Mouse (Mus musculus): ENCODE data around the gene Rabac1. TPM values are rescaled to one million over a fixed set of nuclear protein-coding genes. Genes with fewer than 3 reads are reported as not detected.

The Rabac1 gene
- total RNA-seq, 2 experiments from 2014 or later, result 7.3 to 8.8 TPM

DNA sequence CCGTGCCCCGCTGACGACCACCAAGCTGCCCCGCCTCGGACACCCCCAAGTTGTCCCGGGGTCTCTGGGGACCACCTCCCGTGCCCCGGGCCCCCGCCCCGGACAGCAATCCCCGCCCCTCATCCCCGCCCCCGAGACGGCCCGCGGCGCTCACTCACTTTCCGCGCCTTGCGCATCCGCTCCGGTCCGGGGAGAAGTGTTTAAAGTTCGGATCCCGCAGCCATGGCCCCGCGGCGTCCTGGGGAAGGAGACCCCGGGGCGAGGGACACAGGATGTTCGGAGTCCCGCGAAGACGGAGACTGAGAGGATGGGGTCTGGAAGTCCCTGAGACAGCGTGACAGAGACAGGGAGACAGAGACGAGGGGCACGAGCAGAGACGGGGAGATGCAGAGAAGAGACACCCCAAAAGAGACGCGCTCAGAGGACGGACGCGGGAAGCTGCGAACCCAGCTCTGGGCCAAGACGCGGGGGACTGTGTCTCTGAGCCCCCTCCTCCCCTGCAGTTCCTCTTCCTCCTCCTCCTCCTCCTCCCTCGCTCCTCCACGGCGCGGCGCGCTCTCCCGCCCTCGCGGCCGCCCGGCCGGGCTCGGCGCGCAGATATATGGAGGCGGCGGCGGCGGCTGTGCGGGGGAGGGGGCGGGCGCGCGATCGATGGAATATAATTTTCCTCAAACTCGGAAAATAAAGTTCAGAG is 28.1 kb downstream of the Rabac1 start, which contains the start of gene Gm4881:
TSS of gene Gm4881 (minus strand) at position 238 of the 694 bp plus-strand sequence.
- ATAC-seq (replicated peaks; ENCODE audit: low FRiP score, poor library complexity, severe bottlenecking), result no peak

DNA sequence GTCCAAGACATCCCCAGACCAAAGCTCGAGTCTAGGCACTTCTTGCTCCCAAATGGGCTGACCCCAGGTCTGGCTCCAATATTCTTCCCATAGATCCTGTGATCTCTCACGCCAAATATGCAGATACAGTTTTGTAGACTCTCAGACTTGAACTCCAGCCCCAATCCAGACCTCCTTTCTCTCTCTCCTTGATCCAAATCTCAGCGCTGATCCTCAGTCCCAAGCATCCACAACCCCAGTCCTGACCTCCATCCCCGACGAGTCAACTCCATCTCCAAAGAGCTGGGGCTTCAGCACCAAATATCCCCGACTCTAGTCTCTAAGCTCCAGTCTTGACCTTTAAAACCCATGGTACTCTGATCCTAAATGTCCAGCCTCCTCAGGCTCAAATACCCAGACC is 28.9 kb downstream of the Rabac1 start:
- ATAC-seq (replicated peaks; ENCODE audit: low FRiP score, poor library complexity, severe bottlenecking), result no peak

DNA sequence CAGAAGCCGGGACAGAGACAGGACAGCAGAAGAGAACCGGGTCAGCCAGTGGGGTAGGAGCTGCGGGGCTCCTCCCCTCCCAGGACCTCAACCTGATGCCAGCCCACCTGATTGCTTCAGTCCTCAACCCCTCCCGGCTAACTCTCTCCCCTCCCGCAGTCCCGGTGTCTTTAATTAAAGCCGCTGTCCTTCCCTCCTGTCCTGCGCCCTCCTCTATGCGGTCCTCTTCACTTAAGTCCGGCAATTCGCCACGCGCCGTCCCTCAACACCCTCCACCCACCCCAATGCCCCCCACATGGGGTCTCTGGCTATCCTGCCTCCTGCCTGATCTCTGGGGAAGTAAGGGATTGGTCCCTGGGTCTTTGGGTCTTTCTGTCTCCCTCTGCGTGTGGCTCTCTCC is 40.9 kb downstream of the Rabac1 start:
- no peak for ATAC-seq (replicated peaks; ENCODE audit: low FRiP score, poor library complexity, severe bottlenecking)

DNA sequence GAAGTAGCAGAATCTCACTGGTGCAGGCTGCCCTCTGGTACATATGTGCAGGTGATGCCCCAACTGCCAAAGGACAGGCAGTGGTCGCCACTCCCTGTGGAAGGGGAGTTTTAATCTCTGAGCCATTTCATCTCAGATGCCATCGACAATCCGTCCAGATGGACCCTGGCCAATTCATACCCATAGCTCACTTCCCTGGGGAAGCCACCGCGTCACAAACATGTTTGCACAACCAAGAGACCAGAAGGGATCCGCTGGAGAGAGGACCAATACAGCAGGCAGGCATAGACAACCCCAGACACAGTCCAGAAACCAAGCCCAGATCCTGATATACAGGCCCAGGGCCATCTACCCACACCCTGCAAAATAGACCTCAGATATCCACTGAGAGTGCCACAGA is 42.1 kb downstream of the Rabac1 start:
- ATAC-seq (replicated peaks; ENCODE audit: low FRiP score, poor library complexity, severe bottlenecking), result no peak

Other genes with a start within 250 kb of the Rabac1 start
- not detected in 2 replicates for gene Gm4763, start 245.8 kb downstream of the Rabac1 start, total RNA-seq (2015; ENCODE audit: low replicate concordance)
- not detected in 2 replicates for gene Gm4763, start 245.8 kb downstream of the Rabac1 start, total RNA-seq (2017; ENCODE audit: low replicate concordance)
- gene Cd177, start 212.4 kb downstream of the Rabac1 start, total RNA-seq (2015; ENCODE audit: low replicate concordance), result 39.4 and 55.5 TPM in 2 replicates
- 37.9 and 49.0 TPM in 2 replicates for gene Cd177, start 212.4 kb downstream of the Rabac1 start, total RNA-seq (2017; ENCODE audit: low replicate concordance)
- gene Ceacam10, start 195.5 kb downstream of the Rabac1 start, total RNA-seq (2015; ENCODE audit: low replicate concordance), result 6.8 and 7.1 TPM in 2 replicates
- gene Ceacam10, start 195.5 kb downstream of the Rabac1 start, total RNA-seq (2017; ENCODE audit: low replicate concordance), result 1.7 TPM in 1 of 2 replicates, not detected in the other
- gene Gm9844, start 110.5 kb downstream of the Rabac1 start, total RNA-seq (2015; ENCODE audit: low replicate concordance), result not detected in 2 replicates
- 0.90 and 3.6 TPM in 2 replicates for gene Gm9844, start 110.5 kb downstream of the Rabac1 start, total RNA-seq (2017; ENCODE audit: low replicate concordance)
- not detected in 2 replicates for gene Lypd4, start 102.8 kb downstream of the Rabac1 start, total RNA-seq (2015; ENCODE audit: low replicate concordance)
- not detected in 2 replicates for gene Lypd4, start 102.8 kb downstream of the Rabac1 start, total RNA-seq (2017; ENCODE audit: low replicate concordance)
- not detected in 2 replicates for gene Dmrtc2, start 102.7 kb downstream of the Rabac1 start, total RNA-seq (2015; ENCODE audit: low replicate concordance)
- gene Dmrtc2, start 102.7 kb downstream of the Rabac1 start, total RNA-seq (2017; ENCODE audit: low replicate concordance), result not detected in 2 replicates
- gene Rps19, start 88.4 kb downstream of the Rabac1 start, total RNA-seq (2015; ENCODE audit: low replicate concordance), result 818 and 840 TPM in 2 replicates
- gene Rps19, start 88.4 kb downstream of the Rabac1 start, total RNA-seq (2017; ENCODE audit: low replicate concordance), result 217 and 310 TPM in 2 replicates
- 56.2 and 74.6 TPM in 2 replicates for gene Cd79a, start 75.4 kb downstream of the Rabac1 start, total RNA-seq (2015; ENCODE audit: low replicate concordance)
- gene Cd79a, start 75.4 kb downstream of the Rabac1 start, total RNA-seq (2017; ENCODE audit: low replicate concordance), result 12.7 and 14.7 TPM in 2 replicates
- 36.4 and 59.1 TPM in 2 replicates for gene Arhgef1, start 69.8 kb downstream of the Rabac1 start, total RNA-seq (2015; ENCODE audit: low replicate concordance)
- 35.8 and 40.3 TPM in 2 replicates for gene Arhgef1, start 69.8 kb downstream of the Rabac1 start, total RNA-seq (2017; ENCODE audit: low replicate concordance)
- gene Gm4881, start 28.3 kb downstream of the Rabac1 start, total RNA-seq (2015; ENCODE audit: low replicate concordance), result not detected in 2 replicates
- not detected in 2 replicates for gene Gm4881, start 28.3 kb downstream of the Rabac1 start, total RNA-seq (2017; ENCODE audit: low replicate concordance)
- 5.4 and 15.1 TPM in 2 replicates for gene Atp1a3, start 33.2 kb upstream of the Rabac1 start, total RNA-seq (2015; ENCODE audit: low replicate concordance)
- gene Atp1a3, start 33.2 kb upstream of the Rabac1 start, total RNA-seq (2017; ENCODE audit: low replicate concordance), result 3.3 TPM in 1 of 2 replicates, not detected in the other
- 5.4 and 12.3 TPM in 2 replicates for gene Grik5, start 99.6 kb upstream of the Rabac1 start, total RNA-seq (2015; ENCODE audit: low replicate concordance)
- gene Grik5, start 99.6 kb upstream of the Rabac1 start, total RNA-seq (2017; ENCODE audit: low replicate concordance), result 2.2 and 3.7 TPM in 2 replicates
- gene Zfp574, start 99.8 kb upstream of the Rabac1 start, total RNA-seq (2015; ENCODE audit: low replicate concordance), result 7.5 and 7.6 TPM in 2 replicates
- gene Zfp574, start 99.8 kb upstream of the Rabac1 start, total RNA-seq (2017; ENCODE audit: low replicate concordance), result 4.5 and 6.0 TPM in 2 replicates
- gene Pou2f2, start 207.0 kb upstream of the Rabac1 start, total RNA-seq (2015; ENCODE audit: low replicate concordance), result 4.2 and 6.1 TPM in 2 replicates
- 1.6 and 2.7 TPM in 2 replicates for gene Pou2f2, start 207.0 kb upstream of the Rabac1 start, total RNA-seq (2017; ENCODE audit: low replicate concordance)
- gene Dedd2, start 247.9 kb upstream of the Rabac1 start, total RNA-seq (2015; ENCODE audit: low replicate concordance), result 29.9 and 31.4 TPM in 2 replicates
- 87.7 and 89.0 TPM in 2 replicates for gene Dedd2, start 247.9 kb upstream of the Rabac1 start, total RNA-seq (2017; ENCODE audit: low replicate concordance)
- 18.0 and 32.8 TPM in 2 replicates for gene Zfp526, start 248.7 kb upstream of the Rabac1 start, total RNA-seq (2015; ENCODE audit: low replicate concordance)
- gene Zfp526, start 248.7 kb upstream of the Rabac1 start, total RNA-seq (2017; ENCODE audit: low replicate concordance), result 27.6 and 29.6 TPM in 2 replicates

Data from erythroid progenitor cell, adult 5-6 weeks (primary cell).